Mouse (Mus musculus) bone marrow, adult 2 months (tissue): ENCODE results near the gene Fndc11.
"Not testable (repeated sequence)": the region's sequence is repeated elsewhere in the genome, so short reads cannot be mapped to it uniquely, and the experiment has no call there.

Experiments
- CTCF ChIP-seq: fragments of 200-500 bp; IDR thresholded peaks from 2 replicates; pipeline ENCODE4 v1.5.1; 2011; ENCODE audit warnings: low read length, control low read depth; ENCODE audit not compliant: control insufficient read depth, insufficient read depth
- POLR2A ChIP-seq: fragments of 200-500 bp; IDR thresholded peaks from 2 replicates; pipeline ENCODE4 v1.6.1; 2011; ENCODE audit warnings: low read depth, mild to moderate bottlenecking, control low read depth, low read length, borderline replicate concordance; ENCODE audit not compliant: control insufficient read depth

DNA sequence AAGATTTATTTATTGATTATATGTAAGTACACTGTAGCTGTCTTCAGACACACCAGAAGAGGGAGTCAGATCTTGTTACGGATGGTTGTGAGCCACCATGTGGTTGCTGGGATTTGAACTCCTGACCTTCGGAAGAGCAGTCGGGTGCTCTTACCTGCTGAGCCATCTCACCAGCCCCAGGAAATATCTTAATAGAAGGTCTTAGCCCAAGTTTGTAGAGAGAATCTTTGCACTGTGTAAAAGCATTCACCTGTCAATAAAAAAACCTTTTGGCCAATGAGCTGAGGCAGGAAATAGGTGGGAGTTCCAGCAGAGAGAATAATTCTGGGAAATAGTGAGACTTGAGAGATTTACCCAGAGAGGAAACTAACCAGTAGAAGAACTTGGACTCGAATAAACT, 28.4 kb upstream of the Fndc11 start:
- not testable (repeated sequence) for TF ChIP-seq CTCF, POLR2A
